Mouse (Mus musculus): ENCODE results near the gene Slc22a16. TPM values are rescaled to one million over a fixed set of nuclear protein-coding genes. Genes with fewer than 3 reads are reported as not detected.

Gene Slc22a16
- polyA plus RNA-seq, 1 experiment from 2014 or later = not detected

DNA sequence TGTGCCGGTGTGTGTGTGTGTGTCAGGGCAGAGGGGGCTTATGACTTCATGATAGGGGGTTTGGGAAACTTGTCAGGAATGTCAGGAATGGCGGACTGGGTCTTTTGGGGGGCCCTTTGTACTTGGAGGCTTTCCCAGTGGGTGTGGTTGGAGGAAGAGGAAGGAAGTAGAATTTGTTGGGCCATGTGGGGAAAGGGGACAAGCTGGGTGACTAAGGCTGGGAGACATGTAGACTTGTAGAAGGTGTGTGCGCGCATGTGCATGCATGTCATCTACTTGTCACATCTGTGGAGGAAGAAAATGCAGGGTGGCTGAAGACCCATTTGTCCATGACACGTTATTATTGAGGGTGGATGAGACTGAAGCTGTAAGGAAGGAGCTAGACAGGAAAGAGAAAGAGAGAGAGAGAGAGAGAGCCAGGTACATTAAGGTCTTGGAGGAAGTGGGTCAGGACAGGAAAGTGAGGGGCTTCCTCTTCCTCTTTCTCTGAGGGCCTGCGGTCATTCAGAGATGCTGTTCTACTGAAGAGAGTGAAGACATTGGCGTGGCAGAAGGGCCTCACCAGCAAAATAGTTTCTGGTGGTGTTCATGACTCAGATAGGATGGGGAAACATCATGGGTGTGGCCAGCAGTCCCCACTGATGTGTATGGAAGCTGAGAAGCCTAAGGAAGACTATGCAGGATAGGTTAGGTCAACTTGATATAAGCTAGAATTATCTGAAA lies 5.9 kb downstream of the Slc22a16 start:
- no peaks in the 10 kb centered on the region for H3K4me1 ChIP-seq (ENCODE audit: control insufficient read depth, insufficient read depth, low read length)
- no peak overlapping the region for H3K27ac ChIP-seq (ENCODE audit: low read depth, low read length)
- H3K9me3 ChIP-seq (ENCODE audit: control insufficient read depth, low read length) = no peaks in the 10 kb centered on the region
- no peak for ATAC-seq (ENCODE audit: low read depth)
- H3K4me2 ChIP-seq (ENCODE audit: low read depth, low read length) = no peak overlapping the region
- no peak overlapping the region for H3K9ac ChIP-seq (replicated peaks; ENCODE audit: low read depth, low read length)
- WGBS = 91% methylated on average over 7 of the region's 7 CpGs
- H3K36me3 ChIP-seq (ENCODE audit: control insufficient read depth, insufficient read depth, low read length) = no peaks in the 10 kb centered on the region
- no peaks in the 10 kb centered on the region for H3K27me3 ChIP-seq (ENCODE audit: control insufficient read depth, insufficient read depth, low read length)
- H3K4me3 ChIP-seq (ENCODE audit: low read depth, low read length) = no peak overlapping the region

DNA sequence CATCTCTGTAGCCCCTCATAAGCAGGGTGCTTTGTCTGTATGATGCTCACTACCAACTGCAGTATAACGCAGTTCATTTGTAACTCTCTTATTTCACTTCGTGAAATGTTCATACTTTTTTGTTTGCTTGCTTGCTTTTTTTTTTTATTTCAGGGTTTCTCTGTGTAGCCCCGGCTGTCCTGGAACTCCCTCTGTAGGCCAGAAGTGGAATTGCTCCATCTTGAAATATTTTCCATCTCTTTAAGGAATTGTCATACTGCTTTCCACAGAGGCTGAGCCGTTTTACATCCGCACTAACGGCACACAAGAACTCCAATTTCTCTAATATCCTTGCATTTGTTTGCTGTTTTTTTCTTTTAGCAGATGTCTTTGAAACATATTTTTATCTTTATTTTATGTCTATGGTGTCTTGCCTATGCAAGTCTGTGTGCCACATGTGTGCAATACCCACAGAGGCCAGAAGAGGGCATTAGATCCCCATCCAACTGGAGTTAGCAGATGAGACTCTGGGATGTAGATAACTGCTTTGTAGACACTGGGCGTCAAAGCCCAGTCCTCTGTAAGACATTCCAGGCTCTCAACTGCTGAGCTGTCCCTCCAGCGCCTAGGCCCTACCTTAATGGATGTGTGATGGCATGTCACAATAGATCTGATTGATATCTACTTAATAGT lies 13.6 kb downstream of the Slc22a16 start:
- no peaks in the 10 kb centered on the region for H3K27me3 ChIP-seq (ENCODE audit: control insufficient read depth, insufficient read depth, low read length)
- no peak overlapping the region for H3K4me2 ChIP-seq (ENCODE audit: low read depth, low read length)
- no peaks in the 10 kb centered on the region for H3K4me1 ChIP-seq (ENCODE audit: control insufficient read depth, insufficient read depth, low read length)
- H3K36me3 ChIP-seq (ENCODE audit: control insufficient read depth, insufficient read depth, low read length) = no peaks in the 10 kb centered on the region
- no peak for ATAC-seq (ENCODE audit: low read depth)
- 82% methylated on average over 8 of the region's 8 CpGs for WGBS
- H3K4me3 ChIP-seq (ENCODE audit: low read depth, low read length) = no peak overlapping the region
- no peak overlapping the region for H3K9ac ChIP-seq (replicated peaks; ENCODE audit: low read depth, low read length)
- H3K27ac ChIP-seq (ENCODE audit: low read depth, low read length) = no peak overlapping the region
- H3K9me3 ChIP-seq (ENCODE audit: control insufficient read depth, low read length) = no peaks in the 10 kb centered on the region

DNA sequence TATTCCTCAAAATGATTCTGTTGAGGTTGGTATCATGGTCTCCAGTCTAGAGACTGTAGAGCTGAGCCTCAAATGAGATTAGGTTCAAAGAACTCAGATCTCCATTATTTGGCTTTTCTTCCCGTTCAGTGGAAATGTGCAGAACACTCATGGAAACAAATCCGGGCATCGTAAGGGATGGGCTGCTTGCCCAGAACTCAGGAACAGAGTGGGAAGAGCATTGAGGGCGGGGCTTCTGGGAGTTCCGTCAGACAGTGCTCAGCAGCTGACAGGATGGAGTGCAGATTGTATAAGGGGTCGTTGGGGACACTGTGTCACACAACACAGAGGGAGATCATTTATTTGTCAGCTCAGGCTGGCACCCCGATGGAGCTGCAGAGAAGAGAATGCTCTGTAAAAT lies 22.1 kb downstream of the Slc22a16 start:
- Histone ChIP-seq H3K4me1 (ENCODE audit: control insufficient read depth, insufficient read depth, low read length) (no peaks in the 10 kb centered on the region), H3K36me3 (ENCODE audit: control insufficient read depth, insufficient read depth, low read length) (no peaks in the 10 kb centered on the region), H3K4me2 (ENCODE audit: low read depth, low read length) (no peak overlapping the region), H3K27me3 (ENCODE audit: control insufficient read depth, insufficient read depth, low read length) (no peaks in the 10 kb centered on the region), H3K27ac (ENCODE audit: low read depth, low read length) (no peak overlapping the region), H3K9me3 (ENCODE audit: control insufficient read depth, low read length) (no peaks in the 10 kb centered on the region), H3K9ac (replicated peaks; ENCODE audit: low read depth, low read length) (no peak overlapping the region), H3K4me3 (ENCODE audit: low read depth, low read length) (no peak overlapping the region)
- 62% methylated on average over 7 of the region's 7 CpGs for WGBS
- ATAC-seq (ENCODE audit: low read depth) = no peak

DNA sequence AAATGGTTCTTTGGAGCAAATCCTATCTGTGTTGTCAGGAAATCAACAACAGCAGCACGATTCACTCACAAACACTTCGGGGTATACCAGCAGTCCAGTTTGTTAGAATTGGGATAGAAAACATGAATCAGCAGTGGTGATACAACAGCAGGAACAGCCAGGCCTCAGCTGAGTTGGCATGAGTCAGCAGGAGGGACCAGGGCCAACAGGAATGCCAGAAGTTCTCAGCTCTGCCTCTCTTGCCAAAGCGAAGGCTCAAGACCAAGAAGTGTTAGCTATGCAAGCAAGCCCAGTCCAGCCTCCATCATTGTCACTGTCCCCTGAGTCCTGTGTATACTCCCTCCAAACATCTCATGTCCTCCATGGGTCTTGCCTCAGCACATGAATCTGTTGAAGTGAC lies 27.0 kb downstream of the Slc22a16 start:
- 95% methylated on average over 3 of the region's 3 CpGs for WGBS
- H3K4me1 ChIP-seq (ENCODE audit: control insufficient read depth, insufficient read depth, low read length) = no peaks in the 10 kb centered on the region
- no peaks in the 10 kb centered on the region for H3K36me3 ChIP-seq (ENCODE audit: control insufficient read depth, insufficient read depth, low read length)
- no peaks in the 10 kb centered on the region for H3K9me3 ChIP-seq (ENCODE audit: control insufficient read depth, low read length)
- no peak overlapping the region for H3K4me2 ChIP-seq (ENCODE audit: low read depth, low read length)
- H3K9ac ChIP-seq (replicated peaks; ENCODE audit: low read depth, low read length) = no peak overlapping the region
- no peak overlapping the region for H3K27ac ChIP-seq (ENCODE audit: low read depth, low read length)
- H3K27me3 ChIP-seq (ENCODE audit: control insufficient read depth, insufficient read depth, low read length) = no peaks in the 10 kb centered on the region
- no peak overlapping the region for H3K4me3 ChIP-seq (ENCODE audit: low read depth, low read length)
- ATAC-seq (ENCODE audit: low read depth) = no peak

DNA sequence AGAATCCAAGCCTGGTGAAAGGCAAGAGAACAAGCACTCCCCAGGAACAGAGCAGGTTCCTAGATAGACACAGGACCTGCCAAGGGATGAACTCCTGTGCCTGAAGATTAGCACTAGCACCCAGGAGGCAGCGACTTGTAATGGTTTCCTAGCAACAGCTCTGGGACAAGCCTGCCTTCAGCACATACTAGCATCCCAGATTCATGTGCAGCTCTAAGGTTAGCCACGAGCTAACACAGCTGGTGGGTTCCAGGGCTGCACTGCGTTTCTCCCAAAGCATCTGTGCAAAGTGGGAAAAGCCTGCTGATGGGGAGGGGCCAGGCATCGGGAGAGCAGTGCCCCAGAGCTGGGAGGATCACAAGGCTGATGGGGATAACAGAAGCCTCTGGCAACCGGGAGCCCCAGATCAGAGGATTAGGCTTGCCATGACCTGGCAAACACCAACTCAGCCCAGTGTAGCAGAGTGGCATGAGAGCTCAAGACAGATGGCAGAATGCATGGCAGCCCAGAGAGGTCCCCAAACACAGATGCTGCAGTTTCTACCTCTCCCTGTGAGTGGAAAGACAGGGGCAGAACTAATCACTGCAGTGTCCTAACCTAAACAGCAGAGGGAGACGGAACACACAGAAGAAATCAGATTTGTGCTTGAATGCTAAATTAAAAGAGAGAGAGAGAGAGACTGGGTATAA lies 34.7 kb downstream of the Slc22a16 start:
- 60% methylated on average over 6 of the region's 6 CpGs for WGBS
- no peaks in the 10 kb centered on the region for H3K27me3 ChIP-seq (ENCODE audit: control insufficient read depth, insufficient read depth, low read length)
- H3K4me1 ChIP-seq (ENCODE audit: control insufficient read depth, insufficient read depth, low read length) = no peaks in the 10 kb centered on the region
- no peak overlapping the region for H3K4me3 ChIP-seq (ENCODE audit: low read depth, low read length)
- no peaks in the 10 kb centered on the region for H3K36me3 ChIP-seq (ENCODE audit: control insufficient read depth, insufficient read depth, low read length)
- no peak; the same call in 1 of the 2 replicates for ATAC-seq (ENCODE audit: low read depth)
- H3K27ac ChIP-seq (ENCODE audit: low read depth, low read length) = no peak overlapping the region
- H3K9me3 ChIP-seq (ENCODE audit: control insufficient read depth, low read length) = no peaks in the 10 kb centered on the region; the same call in 1 of the 2 replicates
- no peak overlapping the region for H3K4me2 ChIP-seq (ENCODE audit: low read depth, low read length)
- no peak overlapping the region for H3K9ac ChIP-seq (replicated peaks; ENCODE audit: low read depth, low read length)

DNA sequence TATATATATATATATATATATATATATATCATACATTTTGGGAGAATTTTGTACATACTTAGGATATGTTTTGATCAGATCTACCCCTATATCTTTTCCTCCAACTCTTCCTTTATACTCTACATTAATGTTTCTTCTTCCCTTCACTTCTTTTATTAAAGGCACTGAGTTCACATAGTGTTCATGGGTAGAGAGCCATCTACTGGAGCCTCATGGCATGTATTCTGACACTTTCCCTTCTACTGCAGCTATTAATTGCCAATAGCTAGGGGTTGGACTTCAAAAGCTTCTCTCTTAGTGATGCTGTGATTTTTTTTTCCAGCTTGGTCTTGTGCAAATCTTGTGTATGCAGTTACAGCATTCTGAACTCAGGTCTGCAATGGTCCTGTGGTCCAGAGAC lies 47.8 kb downstream of the Slc22a16 start:
- Histone ChIP-seq H3K4me2 (ENCODE audit: low read depth, low read length) (no peak overlapping the region), H3K27me3 (ENCODE audit: control insufficient read depth, insufficient read depth, low read length) (no peaks in the 10 kb centered on the region), H3K4me3 (ENCODE audit: low read depth, low read length) (no peak overlapping the region), H3K27ac (ENCODE audit: low read depth, low read length) (no peak overlapping the region), H3K36me3 (ENCODE audit: control insufficient read depth, insufficient read depth, low read length) (no peaks in the 10 kb centered on the region), H3K9ac (replicated peaks; ENCODE audit: low read depth, low read length) (no peak overlapping the region), H3K4me1 (ENCODE audit: control insufficient read depth, insufficient read depth, low read length) (no peaks in the 10 kb centered on the region), H3K9me3 (ENCODE audit: control insufficient read depth, low read length) (no peaks in the 10 kb centered on the region)
- no peak for ATAC-seq (ENCODE audit: low read depth)

DNA sequence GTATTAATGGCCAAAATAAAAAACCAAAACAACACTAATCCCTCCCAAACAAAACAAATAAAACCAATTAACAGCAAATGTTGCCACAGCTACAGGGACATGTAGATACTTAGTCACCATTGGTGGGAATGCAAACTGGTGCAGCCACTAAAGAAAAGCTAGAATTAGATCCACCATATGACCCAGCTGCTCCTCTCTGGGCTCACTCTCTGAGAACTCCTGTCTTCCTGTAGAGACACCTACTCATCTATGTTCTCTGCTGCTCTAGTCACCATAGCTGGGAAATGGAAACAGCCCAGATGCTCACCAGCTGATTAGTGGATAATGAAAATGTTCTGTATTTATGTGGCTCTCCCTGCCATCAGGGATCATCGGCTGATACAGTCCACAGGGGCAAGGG lies 49.6 kb downstream of the Slc22a16 start:
- H3K4me3 ChIP-seq (ENCODE audit: low read depth, low read length) = no peak overlapping the region
- H3K9ac ChIP-seq (replicated peaks; ENCODE audit: low read depth, low read length) = no peak overlapping the region
- no peak overlapping the region for H3K27ac ChIP-seq (ENCODE audit: low read depth, low read length)
- no peak overlapping the region for H3K4me2 ChIP-seq (ENCODE audit: low read depth, low read length)
- H3K9me3 ChIP-seq (ENCODE audit: control insufficient read depth, low read length) = no peaks in the 10 kb centered on the region
- H3K27me3 ChIP-seq (ENCODE audit: control insufficient read depth, insufficient read depth, low read length) = no peaks in the 10 kb centered on the region
- H3K36me3 ChIP-seq (ENCODE audit: control insufficient read depth, insufficient read depth, low read length) = no peaks in the 10 kb centered on the region
- H3K4me1 ChIP-seq (ENCODE audit: control insufficient read depth, insufficient read depth, low read length) = no peaks in the 10 kb centered on the region
- WGBS = 86% methylated on average over 1 of the region's 1 CpGs
- ATAC-seq (ENCODE audit: low read depth) = no peak

DNA sequence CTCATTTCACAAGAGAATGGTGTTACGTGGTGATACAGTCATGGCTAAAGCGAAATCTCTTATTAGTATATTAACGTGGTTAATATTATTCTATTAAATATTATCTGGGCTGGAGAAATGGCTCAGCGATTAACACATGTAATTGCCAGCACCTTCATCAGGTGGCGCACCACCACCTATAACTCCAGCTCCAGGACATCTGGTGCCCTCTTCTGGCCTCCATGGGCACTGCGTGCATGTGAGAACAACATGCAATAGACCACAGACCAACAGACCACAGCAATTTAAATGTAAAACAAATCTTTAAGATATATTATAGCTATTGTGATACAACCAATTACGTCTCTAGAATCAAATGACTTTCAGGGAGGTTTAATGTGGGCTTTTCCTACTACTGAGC lies 59.0 kb downstream of the Slc22a16 start:
- no peak overlapping the region for H3K4me3 ChIP-seq (ENCODE audit: low read depth, low read length)
- no peak overlapping the region for H3K9ac ChIP-seq (replicated peaks; ENCODE audit: low read depth, low read length)
- H3K4me2 ChIP-seq (ENCODE audit: low read depth, low read length) = no peak overlapping the region
- ATAC-seq (ENCODE audit: low read depth) = no peak
- no peaks in the 10 kb centered on the region for H3K9me3 ChIP-seq (ENCODE audit: control insufficient read depth, low read length)
- H3K4me1 ChIP-seq (ENCODE audit: control insufficient read depth, insufficient read depth, low read length) = no peaks in the 10 kb centered on the region
- no peaks in the 10 kb centered on the region for H3K36me3 ChIP-seq (ENCODE audit: control insufficient read depth, insufficient read depth, low read length)
- H3K27me3 ChIP-seq (ENCODE audit: control insufficient read depth, insufficient read depth, low read length) = no peaks in the 10 kb centered on the region
- no peak overlapping the region for H3K27ac ChIP-seq (ENCODE audit: low read depth, low read length)
- 79% methylated on average over 7 of the region's 7 CpGs for WGBS

DNA sequence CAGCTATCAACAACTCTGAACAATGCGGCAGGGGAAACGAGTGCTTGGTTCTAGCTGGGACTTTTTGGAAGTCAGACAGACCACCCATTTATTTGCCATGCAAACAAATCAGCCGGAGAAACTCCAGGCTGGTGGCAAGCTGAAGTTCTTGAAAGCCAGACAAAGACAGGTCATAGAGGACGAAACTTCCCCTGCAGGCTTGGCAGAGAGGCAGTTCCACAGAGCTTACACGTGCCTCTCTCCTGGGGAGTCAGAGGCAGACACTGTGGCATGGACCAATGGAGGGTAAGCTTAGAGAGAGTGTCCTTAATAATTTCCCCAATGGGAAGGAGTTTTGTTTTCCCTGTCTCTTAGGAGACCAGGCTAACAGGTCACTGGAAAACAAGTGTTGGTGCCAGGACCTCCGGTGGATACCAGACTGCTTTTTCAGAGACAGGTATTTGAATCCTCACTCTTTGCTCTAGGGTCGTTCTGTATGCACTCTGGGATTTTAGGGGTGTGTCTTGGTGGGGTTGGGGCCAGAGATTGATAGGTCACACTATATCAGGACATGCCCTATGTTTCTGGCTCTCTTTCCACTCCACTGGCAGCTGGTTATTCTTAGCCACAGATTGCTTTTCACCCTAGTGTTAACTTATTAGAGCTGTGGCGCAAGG lies 59.6 kb downstream of the Slc22a16 start, which contains the start of gene Ddo:
TSS of gene Ddo (plus strand) at position 356 of the 656 bp plus-strand sequence.
- no peaks in the 10 kb centered on the region for H3K9me3 ChIP-seq (ENCODE audit: control insufficient read depth, low read length)
- no peak within 1 kb of the TSS for H3K9ac ChIP-seq (replicated peaks; ENCODE audit: low read depth, low read length)
- H3K36me3 ChIP-seq (ENCODE audit: control insufficient read depth, insufficient read depth, low read length) = no peaks in the 10 kb centered on the region
- ATAC-seq (ENCODE audit: low read depth) = no peak
- no peak within 1 kb of the TSS for H3K4me2 ChIP-seq (ENCODE audit: low read depth, low read length)
- 77% methylated on average over 8 of the region's 8 CpGs for WGBS
- no peak within 1 kb of the TSS for H3K4me3 ChIP-seq (ENCODE audit: low read depth, low read length)
- H3K27me3 ChIP-seq (ENCODE audit: control insufficient read depth, insufficient read depth, low read length) = no peaks in the 10 kb centered on the region
- no peaks in the 10 kb centered on the region for H3K4me1 ChIP-seq (ENCODE audit: control insufficient read depth, insufficient read depth, low read length)
- no peak within 1 kb of the TSS for H3K27ac ChIP-seq (ENCODE audit: low read depth, low read length)

All from neural tube, embryonic 14.5 days (tissue).